Mouse (Mus musculus) lung, adult 18-20 months (tissue): Measurements from ENCODE around the gene Atp6v0c.

Experiments used
- DNase-seq, 2 experiments: peaks; one replicate each; pipeline ENCODE4 v3.0.0; 2022; ENCODE audit warnings: mixed read lengths in 2 of 2

Atp6v0c gene

GRCm38 (mm10) chr17:24169317-24170065 is at the start of gene Atp6v0c:
Atp6v0c (minus strand) TSS chr17:24169702.
- DNase-seq, result peak; percentile 95

- DNase-seq, result no peak
Measured at GRCm38 (mm10) chr17:24216836-24217235, 47.3 kb upstream of the Atp6v0c start.

- DNase-seq, result peak in 1 of 2 experiments; percentile 37
Measured at GRCm38 (mm10) chr17:24213186-24213585, 43.7 kb upstream of the Atp6v0c start.

- DNase-seq, result peak in 1 of 2 experiments; percentile 86
Measured at GRCm38 (mm10) chr17:24212441-24213018, 43.0 kb upstream of the Atp6v0c start.

GRCm38 (mm10) chr17:24211631-24212440 is 42.3 kb upstream of the Atp6v0c start:
- DNase-seq, result peak in 1 of 2 experiments; percentile 76

GRCm38 (mm10) chr17:24210591-24210990 is 41.1 kb upstream of the Atp6v0c start:
- no peak for DNase-seq

- DNase-seq, result no peak
Measured at GRCm38 (mm10) chr17:24209916-24210240, 40.4 kb upstream of the Atp6v0c start.

- peak; percentile 52 to 56 for DNase-seq
Measured at GRCm38 (mm10) chr17:24209043-24209915, 39.8 kb upstream of the Atp6v0c start, which contains the start of gene Ntn3. Ntn3 (minus strand) TSS chr17:24209531.

- DNase-seq, result no peak
Measured at GRCm38 (mm10) chr17:24208641-24209042, 39.1 kb upstream of the Atp6v0c start.

GRCm38 (mm10) chr17:24207768-24208640 is 38.5 kb upstream of the Atp6v0c start:
- DNase-seq, result no peak

GRCm38 (mm10) chr17:24206451-24207351 is 37.2 kb upstream of the Atp6v0c start:
- DNase-seq, result peak; percentile 54 to 63

DNA sequence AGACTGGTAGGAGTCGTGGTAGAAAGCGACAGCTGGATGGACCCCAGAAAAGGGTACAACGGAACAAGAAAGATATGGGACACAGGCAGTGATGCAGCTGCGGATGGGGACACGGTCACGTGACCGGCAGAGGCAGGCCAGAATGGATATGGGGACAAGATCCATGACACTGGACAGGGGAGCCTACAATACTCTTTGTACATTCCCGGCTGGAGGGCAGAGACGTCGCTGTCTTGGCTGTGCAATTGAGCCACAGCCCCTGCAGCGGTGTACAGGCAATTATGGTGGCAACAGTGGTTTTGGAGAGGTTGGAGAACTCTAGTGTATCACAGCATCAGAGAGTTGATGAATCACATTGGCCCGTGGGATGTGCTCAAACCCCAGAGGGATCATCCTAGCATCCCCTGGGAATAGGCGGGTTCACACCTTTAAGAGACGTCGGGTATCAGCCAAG is 36.4 kb upstream of the Atp6v0c start:
- DNase-seq, result peak; percentile 48

GRCm38 (mm10) chr17:24205284-24205888 is 35.9 kb upstream of the Atp6v0c start, which contains the start of gene Tbc1d24:
Tbc1d24 (minus strand) TSS chr17:24205562.
- DNase-seq, result peak; percentile 91 to 95

- no peak for DNase-seq
Measured at GRCm38 (mm10) chr17:24204846-24205245, 35.3 kb upstream of the Atp6v0c start.

DNA sequence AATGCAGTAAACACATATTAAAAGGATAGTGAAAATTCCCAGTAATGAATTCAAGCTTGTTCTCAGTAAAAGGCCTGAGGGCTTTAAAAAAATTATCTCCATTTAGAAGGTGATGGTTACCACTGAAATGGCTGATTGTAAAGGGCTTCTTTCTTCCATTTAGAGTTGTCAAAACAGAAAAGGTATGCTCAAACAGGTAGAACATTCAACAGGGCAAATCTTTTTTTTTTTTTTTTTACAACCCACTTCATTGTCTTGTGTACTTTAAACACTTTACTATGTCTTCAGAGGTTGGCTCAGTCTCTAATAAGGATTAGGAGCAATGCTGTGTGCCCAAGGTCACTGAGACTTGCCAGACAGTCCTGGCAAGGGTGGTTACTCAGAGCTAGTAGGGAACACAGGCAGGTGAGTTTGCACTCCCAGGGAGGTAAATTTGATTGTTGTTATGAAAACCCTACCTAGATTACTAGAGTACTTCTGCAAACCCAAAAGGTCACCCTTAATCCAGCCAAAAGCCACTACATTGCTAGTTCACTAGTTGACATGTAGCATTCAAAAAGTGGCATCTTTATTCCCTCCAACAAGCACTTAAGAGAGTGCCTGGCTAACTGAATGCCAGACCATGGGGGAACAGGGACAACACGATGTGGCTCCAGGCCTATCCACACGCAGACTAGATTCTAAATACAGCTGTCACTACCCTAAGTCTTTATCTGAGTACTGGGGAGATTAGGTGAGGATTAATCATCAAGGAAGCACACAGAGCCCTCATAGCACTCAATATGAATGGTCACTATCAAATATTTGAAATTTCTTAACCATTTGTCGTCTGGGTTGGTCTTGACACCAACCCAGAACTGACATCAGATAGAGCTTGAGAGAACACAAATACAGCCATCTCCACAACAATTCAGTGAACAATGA is 34.4 kb upstream of the Atp6v0c start:
- DNase-seq, result no peak

- no peak for DNase-seq
Measured at GRCm38 (mm10) chr17:24203068-24203467, 33.6 kb upstream of the Atp6v0c start.

DNA sequence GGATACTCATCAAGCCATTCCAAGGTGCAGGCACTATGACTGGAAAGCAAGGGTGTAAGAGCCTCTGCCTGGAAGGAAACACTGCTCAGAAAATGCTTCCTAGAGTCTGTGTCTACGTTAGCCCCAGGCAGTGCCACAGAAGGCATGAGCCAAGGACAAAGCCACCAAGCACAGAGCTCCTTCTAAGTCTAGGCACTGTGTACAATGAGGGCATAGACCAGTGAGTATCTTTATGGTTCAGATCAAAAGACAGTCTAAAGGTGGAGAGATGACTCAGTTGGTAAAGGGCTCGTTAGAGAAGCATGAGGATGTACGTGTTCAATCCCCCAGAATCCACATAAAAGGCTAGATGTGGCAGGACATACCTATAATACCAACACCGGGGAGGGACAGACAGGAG is 31.6 kb upstream of the Atp6v0c start:
- DNase-seq, result no peak

DNA sequence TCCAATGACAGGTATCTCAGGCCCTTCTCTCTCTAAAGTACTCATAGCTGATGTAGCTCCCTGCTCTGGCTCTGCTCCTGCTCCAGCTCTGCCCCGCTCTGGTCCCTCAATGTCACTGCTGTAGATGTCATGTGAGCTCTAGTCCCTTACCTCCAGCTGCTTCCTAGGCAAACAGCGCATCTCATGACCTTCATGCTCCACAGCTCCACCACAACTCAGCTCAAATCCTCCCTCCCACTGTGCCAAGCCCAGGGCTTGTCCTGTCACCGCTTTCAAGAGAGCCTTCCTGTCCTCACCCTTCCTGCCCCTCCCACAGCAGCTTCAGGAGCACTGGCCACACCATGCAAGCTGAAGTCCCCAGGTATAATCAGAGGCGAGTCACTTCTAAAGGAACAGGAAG is 30.2 kb upstream of the Atp6v0c start:
- DNase-seq, result no peak

GRCm38 (mm10) chr17:24199252-24199651 is 29.8 kb upstream of the Atp6v0c start:
- no peak for DNase-seq
